In the genomic region with DNA sequence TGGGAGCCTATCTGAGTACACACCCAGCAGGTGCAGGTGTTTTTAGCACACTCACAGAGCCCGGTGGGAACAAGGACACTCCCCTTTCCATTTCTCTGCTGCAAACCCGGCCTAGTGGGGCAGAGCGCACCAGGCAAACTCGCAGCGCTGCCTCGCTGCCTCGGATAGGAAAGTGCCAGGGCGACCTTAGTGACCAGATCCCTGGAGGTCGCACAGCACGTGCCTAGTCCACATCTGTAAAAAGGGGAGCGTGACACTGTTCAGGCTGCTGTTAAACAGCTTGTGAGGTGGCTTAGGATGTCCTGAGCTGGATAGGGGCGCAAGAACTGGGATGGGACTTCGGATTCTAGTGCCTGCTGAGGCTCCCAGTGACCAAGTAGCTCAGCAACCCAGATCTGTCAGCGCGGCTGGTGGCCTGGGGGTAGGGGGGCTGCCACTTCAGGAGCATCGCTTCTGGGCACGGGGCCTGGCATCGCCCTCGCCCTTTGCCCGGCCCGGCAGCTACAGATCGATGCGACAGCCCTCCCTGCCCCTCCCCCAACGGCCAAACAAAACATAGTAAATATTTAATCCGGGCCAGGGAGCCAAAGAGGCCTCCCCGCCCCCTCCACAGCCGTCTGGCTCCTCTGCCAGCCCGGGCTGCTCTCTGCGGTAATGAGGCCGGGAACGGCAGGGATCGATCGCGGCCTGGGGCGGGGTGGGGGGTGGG, we compare ENCODE assay signal across 10 mouse cellular contexts. TPM values are rescaled to one million over a fixed set of nuclear protein-coding genes. Genes with fewer than 3 reads are reported as not detected.
DNase-seq lines count a peak whose midpoint lies in the region; ATAC-seq lines count a peak whose summit lies in the region.
"Had no signal": no experiment of that assay in that cellular context is flagged by ENCODE, and none has a peak within 500 bp of the region (broad histone marks: within the 10 kb centered on the region; RNA-seq: fewer than 3 reads in every experiment).

No protein-coding gene starts in this region.

- ATAC-seq in hindbrain, embryonic 11.5 days (ENCODE audit: low FRiP score): peak; percentile 70
- ATAC-seq in limb, embryonic 13.5 days (ENCODE audit: low FRiP score, low read depth): peak; percentile 45; the same call in 1 of the 2 replicates
- ATAC-seq in midbrain, embryonic 14.5 days (ENCODE audit: low FRiP score, low TSS enrichment): peak; percentile 81
- ATAC-seq in erythroblast, adult 5-6 weeks (replicated peaks; ENCODE audit: low FRiP score, poor library complexity, severe bottlenecking): no peak
- ATAC-seq in granulocyte monocyte progenitor cell, adult 5-6 weeks (replicated peaks; ENCODE audit: poor library complexity, severe bottlenecking): no peak
- ATAC-seq: Patski had no signal

- no peaks in the 10 kb centered on the region for H3K36me3 ChIP-seq in hindbrain, embryonic 11.5 days (ENCODE audit: control insufficient read depth, insufficient read depth, low read length)
- H3K36me3 ChIP-seq in limb, embryonic 13.5 days: no peaks in the 10 kb centered on the region
- no peaks in the 10 kb centered on the region for H3K36me3 ChIP-seq in midbrain, embryonic 14.5 days (ENCODE audit: control insufficient read depth, insufficient read depth, low read length)

- H3K9me3 ChIP-seq in hindbrain, embryonic 11.5 days (ENCODE audit: control insufficient read depth, low read length): no peaks in the 10 kb centered on the region
- H3K9me3 ChIP-seq in limb, embryonic 13.5 days: no peaks in the 10 kb centered on the region
- H3K9me3 ChIP-seq in midbrain, embryonic 14.5 days (ENCODE audit: control insufficient read depth, low read length): no peaks in the 10 kb centered on the region

- peak overlapping the region; percentile 53; the same call in 1 of the 2 replicates for H3K9ac ChIP-seq in hindbrain, embryonic 11.5 days (ENCODE audit: low read depth, low read length)
- peak overlapping the region; percentile 48 for H3K9ac ChIP-seq in limb, embryonic 13.5 days
- H3K9ac ChIP-seq in midbrain, embryonic 14.5 days (replicated peaks; ENCODE audit: low read length): peak overlapping the region; percentile 51; the same call in 1 of the 2 replicates

- peak; percentile 41 for DNase-seq in right cerebral cortex, postnatal 14 days
- no peak for DNase-seq in right cerebral cortex, postnatal 25 days
- peak; percentile 61 for DNase-seq in embryo, embryonic 9.5 days (ENCODE audit: extremely low spot score)
- DNase-seq in hindbrain, embryonic 11.5 days (ENCODE audit: low spot score): peak; percentile 76
- DNase-seq in midbrain, embryonic 14.5 days: peak; percentile 84

- WGBS in hindbrain, embryonic 11.5 days: 4% methylated on average over 33 of the region's 35 CpGs
- 4% methylated on average over 35 of the region's 35 CpGs for WGBS in limb, embryonic 13.5 days
- WGBS in midbrain, embryonic 14.5 days: 2% methylated on average over 35 of the region's 35 CpGs

- peak overlapping the region; percentile 52 for H3K4me2 ChIP-seq in hindbrain, embryonic 11.5 days (replicated peaks; ENCODE audit: low read depth, low read length)
- H3K4me2 ChIP-seq in limb, embryonic 13.5 days (replicated peaks): peak overlapping the region; percentile 67
- peak overlapping the region; percentile 54 for H3K4me2 ChIP-seq in midbrain, embryonic 14.5 days (ENCODE audit: low read length)

- no peaks in the 10 kb centered on the region for H3K27me3 ChIP-seq in hindbrain, embryonic 11.5 days (ENCODE audit: control insufficient read depth, insufficient read depth, low read length)
- H3K27me3 ChIP-seq in limb, embryonic 13.5 days: no peaks in the 10 kb centered on the region
- no peaks in the 10 kb centered on the region for H3K27me3 ChIP-seq in midbrain, embryonic 14.5 days (ENCODE audit: control insufficient read depth, insufficient read depth, low read length)
- H3K27me3 ChIP-seq: Patski had no signal

- peak overlapping the region; percentile 62; the same call in 1 of the 2 replicates for H3K27ac ChIP-seq in hindbrain, embryonic 11.5 days (ENCODE audit: low read depth, low read length)
- H3K27ac ChIP-seq in limb, embryonic 13.5 days: no peak overlapping the region
- H3K27ac ChIP-seq in midbrain, embryonic 14.5 days (replicated peaks; ENCODE audit: low read depth, low read length): peak overlapping the region; percentile 90

- peak overlapping the region; percentile 27 for H3K4me3 ChIP-seq in hindbrain, embryonic 11.5 days (ENCODE audit: low read depth, low read length)
- peak overlapping the region; percentile 35 for H3K4me3 ChIP-seq in limb, embryonic 13.5 days
- H3K4me3 ChIP-seq in midbrain, embryonic 14.5 days (replicated peaks; ENCODE audit: low read depth, low read length): peak overlapping the region; percentile 16

- H3K4me1 ChIP-seq in hindbrain, embryonic 11.5 days (replicated peaks; ENCODE audit: control insufficient read depth, insufficient read depth, low read length): peaks cover 3% of the 10 kb centered on the region; the same call in 1 of the 2 replicates
- H3K4me1 ChIP-seq in limb, embryonic 13.5 days: peaks cover 26% of the 10 kb centered on the region
- peaks cover 64% of the 10 kb centered on the region for H3K4me1 ChIP-seq in midbrain, embryonic 14.5 days (ENCODE audit: control insufficient read depth, insufficient read depth, low read length)

RNA-seq across cellular contexts. Expression of a gene that starts 19.9 kb away (rescaled TPM):
- polyA plus RNA-seq in hindbrain, embryonic 11.5 days (2014; fragmentation: Nextera tagmentation; extraction: Ambion mirVana): 2.4 and 2.8 TPM in 2 replicates
- polyA plus RNA-seq in limb, embryonic 13.5 days (2015; fragmentation: Nextera tagmentation; extraction: Ambion mirVana): 2.3 and 3.1 TPM in 2 replicates
- 16.5 and 17.4 TPM in 2 replicates for polyA plus RNA-seq in midbrain, embryonic 14.5 days (2014; fragmentation: Nextera tagmentation; extraction: Ambion mirVana)
- total RNA-seq in erythroblast, adult 5-6 weeks (2015; ENCODE audit: low replicate concordance): not detected in 2 replicates
- total RNA-seq in erythroblast, adult 5-6 weeks (2017; ENCODE audit: low replicate concordance): not detected in 2 replicates
- 0.37 and 1.0 TPM in 2 replicates for total RNA-seq in granulocyte monocyte progenitor cell, adult 5-6 weeks (2014; fragmentation: Nextera tagmentation)
- total RNA-seq in granulocyte monocyte progenitor cell, adult 5-6 weeks (2017): 0.15 TPM in 1 of 2 replicates, not detected in the other

RNA-seq across cellular contexts. Expression of a gene that starts 22.5 kb away (rescaled TPM):
- 14.1 and 18.8 TPM in 2 replicates for polyA plus RNA-seq in hindbrain, embryonic 11.5 days (2014; fragmentation: Nextera tagmentation; extraction: Ambion mirVana)
- polyA plus RNA-seq in limb, embryonic 13.5 days (2015; fragmentation: Nextera tagmentation; extraction: Ambion mirVana): 23.9 and 24.9 TPM in 2 replicates
- 13.7 and 14.8 TPM in 2 replicates for polyA plus RNA-seq in midbrain, embryonic 14.5 days (2014; fragmentation: Nextera tagmentation; extraction: Ambion mirVana)
- total RNA-seq in erythroblast, adult 5-6 weeks (2015; ENCODE audit: low replicate concordance): 0.58 and 4.2 TPM in 2 replicates
- total RNA-seq in erythroblast, adult 5-6 weeks (2017; ENCODE audit: low replicate concordance): 3.6 and 4.5 TPM in 2 replicates
- 7.6 and 17.1 TPM in 2 replicates for total RNA-seq in granulocyte monocyte progenitor cell, adult 5-6 weeks (2014; fragmentation: Nextera tagmentation)
- 8.9 and 10.6 TPM in 2 replicates for total RNA-seq in granulocyte monocyte progenitor cell, adult 5-6 weeks (2017)

RNA-seq across cellular contexts. Expression of a gene that starts 34.9 kb away (rescaled TPM):
- polyA plus RNA-seq in hindbrain, embryonic 11.5 days (2014; fragmentation: Nextera tagmentation; extraction: Ambion mirVana): 28.0 and 31.0 TPM in 2 replicates
- polyA plus RNA-seq in limb, embryonic 13.5 days (2015; fragmentation: Nextera tagmentation; extraction: Ambion mirVana): 27.8 and 29.5 TPM in 2 replicates
- 15.4 and 20.2 TPM in 2 replicates for polyA plus RNA-seq in midbrain, embryonic 14.5 days (2014; fragmentation: Nextera tagmentation; extraction: Ambion mirVana)
- total RNA-seq in erythroblast, adult 5-6 weeks (2015; ENCODE audit: low replicate concordance): 1.9 and 6.7 TPM in 2 replicates
- 4.6 and 5.7 TPM in 2 replicates for total RNA-seq in erythroblast, adult 5-6 weeks (2017; ENCODE audit: low replicate concordance)
- 17.1 and 20.1 TPM in 2 replicates for total RNA-seq in granulocyte monocyte progenitor cell, adult 5-6 weeks (2014; fragmentation: Nextera tagmentation)
- 16.1 and 16.4 TPM in 2 replicates for total RNA-seq in granulocyte monocyte progenitor cell, adult 5-6 weeks (2017)

RNA-seq across cellular contexts. Expression of a gene that starts 44.2 kb away (rescaled TPM):
- polyA plus RNA-seq in hindbrain, embryonic 11.5 days (2014; fragmentation: Nextera tagmentation; extraction: Ambion mirVana): 0.90 and 1.5 TPM in 2 replicates
- 28.2 and 29.3 TPM in 2 replicates for polyA plus RNA-seq in limb, embryonic 13.5 days (2015; fragmentation: Nextera tagmentation; extraction: Ambion mirVana)
- polyA plus RNA-seq in midbrain, embryonic 14.5 days (2014; fragmentation: Nextera tagmentation; extraction: Ambion mirVana): 0.66 and 0.92 TPM in 2 replicates
- total RNA-seq in erythroblast, adult 5-6 weeks (2015; ENCODE audit: low replicate concordance): not detected in 2 replicates
- total RNA-seq in erythroblast, adult 5-6 weeks (2017; ENCODE audit: low replicate concordance): not detected in 2 replicates
- not detected in 2 replicates for total RNA-seq in granulocyte monocyte progenitor cell, adult 5-6 weeks (2014; fragmentation: Nextera tagmentation)
- not detected in 2 replicates for total RNA-seq in granulocyte monocyte progenitor cell, adult 5-6 weeks (2017)
- total RNA-seq: hematopoietic stem cell, adult 5-6 weeks had no signal

Comparison
In these comparisons a context has a peak if more than half of its experiments do, and no peak if none do; other contexts are left out.
1. ATAC-seq: peak in hindbrain, embryonic 11.5 days (single experiment), limb, embryonic 13.5 days (single experiment) and midbrain, embryonic 14.5 days (single experiment); none in erythroblast, adult 5-6 weeks (single experiment) and granulocyte monocyte progenitor cell, adult 5-6 weeks (single experiment).
2. Peak in every context shown above with its lines, with median percentiles within 50 percentile points of each other: H3K4me2 ChIP-seq, H3K4me3 ChIP-seq and H3K9ac ChIP-seq.